Mouse (Mus musculus) liver, adult 2 months (tissue): ENCODE data around the gene Rad51c. TPM values are rescaled to one million over a fixed set of nuclear protein-coding genes. Genes with fewer than 3 reads are reported as not detected.
A peak's percentile ranks its signal among the peaks of the same experiment; 100 is the strongest.
"Not testable (repeated sequence)": the region's sequence is repeated elsewhere in the genome, so short reads cannot be mapped to it uniquely, and the experiment has no call there.

Source experiments
- DNase-seq: peaks from one replicate; pipeline ENCODE4 v3.0.0-alpha.2; 2011; ENCODE audit warnings: low read depth, low spot score; ENCODE audit errors: extremely low read depth
- H3K27ac ChIP-seq: fragments of 200-500 bp; replicated peaks from 2 replicates; pipeline ENCODE4 v1.5.1; 2012; ENCODE audit warnings: low read depth, mild to moderate bottlenecking, control low read depth, inconsistent platforms, low read length; ENCODE audit not compliant: insufficient read depth
- H3K27me3 ChIP-seq: fragments of 200-500 bp; 2 replicates; pipeline ENCODE4 v1.6.1; 2012; ENCODE audit warnings: mild to moderate bottlenecking, moderate library complexity, low read length, inconsistent platforms; ENCODE audit not compliant: control insufficient read depth, insufficient read depth
- H3K36me3 ChIP-seq: fragments of 200-500 bp; 2 replicates; pipeline ENCODE4 v1.6.1; 2012; ENCODE audit warnings: low read length, inconsistent platforms; ENCODE audit not compliant: control insufficient read depth, insufficient read depth
- H3K4me1 ChIP-seq: fragments of 200-500 bp; 2 replicates; pipeline ENCODE4 v1.6.1; 2011; ENCODE audit warnings: low read length; ENCODE audit not compliant: control insufficient read depth, insufficient read depth
- H3K4me3 ChIP-seq: fragments of 200-500 bp; 2 replicates; pipeline ENCODE4 v1.5.1; 2011; ENCODE audit warnings: low read depth, mild to moderate bottlenecking, control low read depth, low read length, moderate library complexity; ENCODE audit not compliant: insufficient read depth
- H3K79me2 ChIP-seq: fragments of 200-500 bp; 2 replicates; pipeline ENCODE4 v1.6.1; 2012; ENCODE audit warnings: inconsistent platforms, mild to moderate bottlenecking, low read length, moderate library complexity; ENCODE audit not compliant: control insufficient read depth, insufficient read depth
- H3K9ac ChIP-seq: fragments of 200-500 bp; 2 replicates; pipeline ENCODE4 v1.6.1; 2012; ENCODE audit warnings: low read depth, mild to moderate bottlenecking, control low read depth, inconsistent platforms, low read length
- CTCF ChIP-seq: fragments of 200-500 bp; IDR thresholded peaks from 2 replicates; pipeline ENCODE4 v1.5.1; 2011; ENCODE audit warnings: low read depth, low read length, control low read depth
- POLR2A ChIP-seq: fragments of 200-500 bp; IDR thresholded peaks from 2 replicates; pipeline ENCODE4 v1.6.1; 2011; ENCODE audit warnings: low read length, control low read depth; ENCODE audit not compliant: insufficient read depth; ENCODE audit errors: extremely low read depth
- WGBS: fragments of 180-500 bp; shearing (Covaris S2); methylation state at CpG from one replicate; pipeline ENCODE4 v1.1.7; 2018; 5-methylcytosine and 5-hydroxymethylcytosine counted together
- polyA plus RNA-seq: library from polyadenylated mRNA; depleted of rRNA; stranded (reverse); fragments of >200 nt; gene quantifications from 2 replicates; pipeline ENCODE4 v1.2.3, GENCODE M21; 2012
- total RNA-seq: library from RNA; depleted of rRNA; stranded (reverse); fragments of >200 nt; gene quantifications from 2 replicates; pipeline ENCODE4 v1.2.3, GENCODE M21; 2014

Gene Rad51c
- total and polyA plus RNA-seq, 2 experiments: 0.28 to 0.32 TPM

GRCm38 (mm10) chr11:87447429-87447828, 42.7 kb upstream of the Rad51c start:
- Histone ChIP-seq H3K4me3 (no peak overlapping the region), H3K9ac (no peak overlapping the region), H3K4me1 (peaks cover 2% of the 10 kb centered on the region; the same call in 1 of the 2 replicates), H3K27ac (no peak overlapping the region), H3K27me3 (no peaks in the 10 kb centered on the region), H3K36me3 (no peaks in the 10 kb centered on the region), H3K79me2 (no peaks in the 10 kb centered on the region)
- TF ChIP-seq POLR2A (no peak), CTCF (no peak)
- DNase-seq: no peak

DNA sequence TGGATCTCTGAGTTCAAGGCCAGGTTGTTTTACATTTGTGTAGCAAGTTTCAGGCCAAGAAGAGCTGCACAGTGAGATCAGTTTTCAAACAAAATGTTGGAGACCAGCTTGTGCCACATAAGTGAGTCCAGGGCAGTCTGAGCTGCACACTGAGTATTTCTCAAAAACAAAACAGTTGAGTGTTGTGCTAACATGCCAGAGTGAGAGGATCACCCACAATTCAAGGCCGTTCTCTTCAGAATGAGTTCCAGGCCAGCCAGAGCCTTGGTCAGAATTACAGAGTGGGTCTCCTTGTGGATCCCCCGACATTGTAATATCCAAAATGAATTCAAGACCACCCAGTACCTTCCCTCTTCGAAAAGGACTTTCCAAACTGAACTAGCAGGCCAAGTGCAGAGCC, 41.4 kb upstream of the Rad51c start:
- H3K36me3 ChIP-seq: no peaks in the 10 kb centered on the region
- no peaks in the 10 kb centered on the region for H3K27me3 ChIP-seq
- H3K27ac ChIP-seq: no peak overlapping the region
- DNase-seq: no peak
- 85% methylated on average over 3 of the region's 3 CpGs for WGBS
- H3K9ac ChIP-seq: no peak overlapping the region
- H3K4me1 ChIP-seq: peaks cover 3% of the 10 kb centered on the region; the same call in 1 of the 2 replicates
- no peaks in the 10 kb centered on the region for H3K79me2 ChIP-seq
- no peak overlapping the region for H3K4me3 ChIP-seq
- TF ChIP-seq POLR2A (no peak), CTCF (no peak)

DNA sequence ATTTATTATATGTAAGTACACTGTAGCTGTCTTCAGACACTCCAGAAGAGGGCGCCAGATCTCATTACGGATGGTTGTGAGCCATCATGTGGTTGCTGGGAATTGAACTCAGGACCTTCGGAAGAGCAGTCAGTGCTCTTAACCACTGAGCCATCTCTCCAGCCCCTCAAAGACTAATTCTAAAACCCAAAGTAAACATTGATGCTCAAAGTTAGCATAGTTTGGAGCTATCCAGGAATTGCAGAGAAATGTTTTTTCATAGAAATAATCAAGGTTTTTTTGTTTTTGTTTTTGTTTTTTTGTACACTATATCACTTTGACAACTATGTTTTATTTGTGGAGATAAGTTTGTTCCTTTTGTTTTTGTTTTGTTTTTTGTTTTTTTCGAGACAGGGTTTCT, 40.8 kb upstream of the Rad51c start:
- H3K4me3 ChIP-seq, H3K27ac ChIP-seq, H3K27me3 ChIP-seq, H3K79me2 ChIP-seq, H3K9ac ChIP-seq, DNase-seq, H3K4me1 ChIP-seq, H3K36me3 ChIP-seq: not testable (repeated sequence)
- WGBS: 50% methylated on average over 4 of the region's 4 CpGs

DNA sequence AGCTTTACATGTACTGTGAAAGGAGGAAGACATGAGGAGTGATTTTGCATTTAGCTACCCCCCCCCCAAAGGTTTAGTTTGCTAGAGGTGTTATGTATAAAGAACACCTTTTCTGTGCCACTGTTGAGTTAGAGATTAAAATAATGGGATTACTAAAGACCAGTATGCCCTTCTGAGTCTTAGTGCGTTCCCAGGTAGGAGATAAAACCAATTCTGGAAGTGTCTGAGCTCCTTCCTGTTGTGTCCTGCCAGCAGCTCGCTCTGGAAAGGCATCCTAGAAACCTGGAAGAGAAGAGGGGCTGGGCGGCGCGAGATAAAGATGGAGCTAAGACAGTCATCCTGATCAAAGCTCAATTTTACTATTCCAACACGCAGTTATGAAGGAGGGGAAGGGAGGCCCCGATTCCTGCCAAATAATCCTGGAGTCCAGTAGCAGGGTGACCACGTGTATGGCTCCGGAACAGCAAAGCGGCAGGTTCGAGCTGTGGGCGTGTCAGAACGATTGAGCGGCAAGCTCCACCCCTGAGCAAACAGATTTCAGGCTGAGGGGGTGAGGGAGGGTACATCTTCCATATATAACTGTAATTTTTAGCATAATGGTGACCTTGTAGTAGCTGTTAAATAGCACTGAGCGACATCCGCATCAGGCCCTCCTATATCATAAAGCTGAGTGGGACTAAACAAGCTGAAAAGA, 40.1 kb upstream of the Rad51c start:
- Histone ChIP-seq H3K36me3 (no peaks in the 10 kb centered on the region), H3K27me3 (no peaks in the 10 kb centered on the region), H3K9ac (no peak overlapping the region), H3K79me2 (no peaks in the 10 kb centered on the region), H3K4me3 (no peak overlapping the region), H3K4me1 (peaks cover 3% of the 10 kb centered on the region; the same call in 1 of the 2 replicates), H3K27ac (no peak overlapping the region)
- 6% methylated on average over 16 of the region's 16 CpGs for WGBS
- no peak for TF ChIP-seq POLR2A
- no peak for TF ChIP-seq CTCF
- DNase-seq: peak; percentile 58

DNA sequence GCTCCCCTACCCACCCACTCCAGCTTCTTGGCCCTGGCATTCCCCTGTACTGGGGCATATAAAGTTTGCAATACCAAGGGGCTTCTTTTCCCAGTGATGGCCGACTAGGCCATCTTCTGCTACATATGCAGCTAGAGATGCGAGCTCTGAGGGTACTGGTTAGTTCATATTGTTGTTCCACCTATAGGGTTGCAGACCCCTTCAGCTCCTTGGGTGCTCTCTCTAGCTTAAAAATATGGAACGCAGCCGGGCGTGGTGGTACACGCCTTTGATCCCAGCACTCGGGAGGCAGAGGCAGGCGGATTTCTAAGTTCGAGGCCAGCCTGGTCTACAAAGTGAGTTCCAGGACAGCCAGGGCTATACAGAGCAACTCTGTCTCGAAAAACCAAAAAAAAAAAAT, 39.3 kb upstream of the Rad51c start:
- H3K4me3 ChIP-seq, H3K79me2 ChIP-seq, H3K27ac ChIP-seq, DNase-seq, H3K27me3 ChIP-seq, H3K36me3 ChIP-seq, H3K9ac ChIP-seq, H3K4me1 ChIP-seq: not testable (repeated sequence)
- 51% methylated on average over 10 of the region's 10 CpGs for WGBS

GRCm38 (mm10) chr11:87443373-87443883, 38.7 kb upstream of the Rad51c start:
- 0% methylated on average over 5 of the region's 5 CpGs for WGBS
- no peaks in the 10 kb centered on the region for H3K36me3 ChIP-seq
- no peaks in the 10 kb centered on the region for H3K79me2 ChIP-seq
- DNase-seq: peak; percentile 99
- peaks cover 3% of the 10 kb centered on the region; the same call in 1 of the 2 replicates for H3K4me1 ChIP-seq
- no peaks in the 10 kb centered on the region for H3K27me3 ChIP-seq
- 0 out of 2 replicates have a peak overlapping the region, but pooled peaks have one; percentile 29 for H3K27ac ChIP-seq
- TF ChIP-seq CTCF (no peak), POLR2A (no peak)
- no peak overlapping the region for H3K9ac ChIP-seq
- no peak overlapping the region for H3K4me3 ChIP-seq
